Mouse (Mus musculus): ENCODE measurements around the gene Fam155a. TPM values are rescaled to one million over a fixed set of nuclear protein-coding genes. Genes with fewer than 3 reads are reported as not detected.

Fam155a gene
- polyA plus RNA-seq, 1 experiment from 2014 or later: 21.2 TPM

Small RNA genes lying within 50 kb of the gene (microRNA-seq; reads per million reads assigned to microRNA genes)
- gene Gm47312: not detected

Other genes with a start within 250 kb of the Fam155a start
- gene Gm10217, start 93.1 kb upstream of the Fam155a start, polyA plus RNA-seq (2015; fragmentation: Nextera tagmentation; extraction: Ambion mirVana): not detected in 2 replicates
- 11.4 and 13.6 TPM in 2 replicates for gene Lig4, start 206.5 kb upstream of the Fam155a start, polyA plus RNA-seq (2015; fragmentation: Nextera tagmentation; extraction: Ambion mirVana)
- 13.8 and 14.4 TPM in 2 replicates for gene Abhd13, start 206.5 kb upstream of the Fam155a start, polyA plus RNA-seq (2015; fragmentation: Nextera tagmentation; extraction: Ambion mirVana)
- 0.32 and 0.34 TPM in 2 replicates for gene Tnfsf13b, start 235.3 kb upstream of the Fam155a start, polyA plus RNA-seq (2015; fragmentation: Nextera tagmentation; extraction: Ambion mirVana)

Measured in midbrain, embryonic 13.5 days (tissue).